Mouse (Mus musculus) cerebellum, postnatal 4 days (tissue): ENCODE measurements around the gene Cd244a.

Experiments
- DNase-seq, 2 experiments: peaks; one replicate each; pipeline ENCODE4 v3.0.0; 2022; ENCODE audit warnings: low spot score in 2 of 2, mixed read lengths in 1 of 2

The Cd244a gene

DNA sequence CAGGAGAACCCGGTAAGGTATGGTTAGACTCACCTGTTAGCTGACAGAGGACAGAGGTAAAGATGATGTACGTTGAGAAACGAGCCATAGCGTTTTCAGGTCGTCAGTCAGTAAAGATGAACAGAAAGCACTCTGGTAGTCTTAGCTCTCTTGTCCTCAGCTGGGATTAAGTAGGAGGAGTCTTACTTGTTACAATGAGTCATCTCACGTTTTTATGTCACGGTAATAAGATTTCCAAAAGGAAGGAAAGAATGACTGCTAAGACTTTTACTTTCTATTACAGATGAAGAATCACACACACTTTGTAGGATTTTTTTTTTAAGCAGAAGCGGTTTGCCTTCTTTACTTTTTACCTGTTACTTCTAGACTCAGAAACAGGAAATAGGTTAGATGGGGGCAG is 89.8 kb downstream of the Cd244a start:
- no peak for DNase-seq

DNA sequence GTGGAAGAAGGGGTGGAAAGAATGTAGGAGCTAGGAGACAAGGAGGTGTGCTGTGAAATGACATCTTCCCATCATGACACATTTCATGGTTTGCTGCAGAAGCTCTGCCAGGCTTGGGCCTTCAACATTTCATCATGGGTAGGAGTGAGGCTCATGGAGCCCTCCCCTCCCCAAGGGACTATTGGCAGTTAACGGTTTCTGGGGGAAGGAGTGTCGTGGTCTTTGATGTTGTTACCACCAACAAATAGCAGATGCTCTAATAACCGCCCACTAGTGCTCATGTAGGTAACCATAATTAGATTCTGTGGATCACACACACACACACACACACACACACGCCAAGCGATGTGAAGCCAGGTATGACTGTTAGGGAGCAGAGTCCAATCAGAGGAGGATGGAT is 93.7 kb downstream of the Cd244a start, which contains the start of gene Slamf7:
TSS of gene Slamf7 (minus strand) at position 302 of the 400 bp plus-strand sequence.
- no peak for DNase-seq

DNA sequence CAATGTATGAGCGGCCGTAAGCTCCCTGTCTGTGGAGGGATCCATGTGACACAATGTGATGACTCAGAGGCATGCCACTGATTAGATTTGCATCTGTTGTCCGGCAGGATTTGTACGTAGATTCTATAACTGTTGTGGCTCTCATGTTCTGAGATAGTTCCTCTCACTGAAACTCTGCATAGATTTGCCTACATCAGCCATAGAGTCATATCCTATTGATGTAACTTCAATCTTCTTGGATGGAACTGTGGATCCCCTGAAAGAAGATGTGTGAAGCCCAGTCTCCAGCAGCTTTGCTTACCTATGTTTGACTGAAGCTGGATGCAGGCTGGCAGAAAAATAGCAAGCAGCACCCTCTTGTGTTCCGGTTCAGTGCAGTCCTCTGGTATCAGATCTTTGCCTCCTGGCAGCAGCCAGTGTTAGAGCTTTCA is 99.6 kb downstream of the Cd244a start:
- DNase-seq: no peak
